Mouse (Mus musculus) spleen, adult 2 months (tissue): ENCODE data around the gene Arhgap9. TPM values are rescaled to one million over a fixed set of nuclear protein-coding genes. Genes with fewer than 3 reads are reported as not detected.

ENCODE experiments used
- DNase-seq, 2 experiments: peaks; one replicate each; pipeline versions ENCODE4 v3.0.0 to v3.0.0-alpha.2; 2012 to 2021; ENCODE audit warnings: low spot score in 2 of 2, low read depth in 1 of 2
- H3K27ac ChIP-seq: fragments of 200-500 bp; 2 replicates; pipeline ENCODE4 v1.5.1; 2012; ENCODE audit warnings: low read length, inconsistent platforms; ENCODE audit not compliant: insufficient read depth
- H3K27me3 ChIP-seq: fragments of 200-500 bp; 2 replicates; pipeline ENCODE4 v1.6.1; 2012; ENCODE audit warnings: mild to moderate bottlenecking, moderate library complexity, low read length, inconsistent platforms; ENCODE audit not compliant: control insufficient read depth, insufficient read depth
- H3K36me3 ChIP-seq: fragments of 200-500 bp; 2 replicates; pipeline ENCODE4 v1.6.1; 2012; ENCODE audit warnings: mild to moderate bottlenecking, low read length, inconsistent platforms; ENCODE audit not compliant: control insufficient read depth, insufficient read depth
- H3K4me1 ChIP-seq: fragments of 200-500 bp; 2 replicates; pipeline ENCODE4 v1.6.1; 2011; ENCODE audit warnings: inconsistent platforms; ENCODE audit not compliant: control insufficient read depth, insufficient read depth, insufficient read length
- H3K4me3 ChIP-seq: fragments of 200-500 bp; 2 replicates; pipeline ENCODE4 v1.5.1; 2011; ENCODE audit warnings: mild to moderate bottlenecking, inconsistent platforms; ENCODE audit not compliant: insufficient read depth, insufficient read length; ENCODE audit errors: extremely low read depth
- CTCF ChIP-seq: fragments of 200-500 bp; IDR thresholded peaks from 2 replicates; pipeline ENCODE4 v1.5.1; 2011; ENCODE audit warnings: mild to moderate bottlenecking, inconsistent platforms; ENCODE audit not compliant: insufficient read depth, insufficient read length, insufficient replicate concordance; ENCODE audit errors: extremely low read depth
- POLR2A ChIP-seq: fragments of 200-500 bp; IDR thresholded peaks from 2 replicates; pipeline ENCODE4 v1.6.1; 2011; ENCODE audit warnings: low read depth, low read length, inconsistent platforms
- WGBS: fragments of 180-500 bp; shearing (Covaris S2); methylation state at CpG from one replicate; pipeline ENCODE4 v1.1.7; 2018; 5-methylcytosine and 5-hydroxymethylcytosine counted together
- polyA plus RNA-seq: library from polyadenylated mRNA; depleted of rRNA; stranded (reverse); fragments of >200 nt; gene quantifications from 2 replicates; pipeline ENCODE4 v1.2.3, GENCODE M21; 2012

The Arhgap9 gene
- polyA plus RNA-seq, 1 experiment = 72.7 TPM

GRCm38 (mm10) chr10:127346173-127346572 lies 24.4 kb downstream of the Arhgap9 start:
- WGBS = 83% methylated on average over 3 of the region's 3 CpGs
- H3K27me3 ChIP-seq = peaks cover 6% of the 10 kb centered on the region; the same call in 1 of the 2 replicates
- DNase-seq = no peak
- no peaks in the 10 kb centered on the region; the same call in 1 of the 2 replicates for H3K4me1 ChIP-seq
- no peak overlapping the region for H3K27ac ChIP-seq
- H3K4me3 ChIP-seq = no peak overlapping the region
- no peaks in the 10 kb centered on the region for H3K36me3 ChIP-seq
- no peak for TF ChIP-seq CTCF
- TF ChIP-seq POLR2A = no peak

- 80% methylated on average over 4 of the region's 4 CpGs for WGBS
- no peak for DNase-seq
- no peak overlapping the region for H3K4me3 ChIP-seq
- H3K36me3 ChIP-seq = no peaks in the 10 kb centered on the region
- H3K4me1 ChIP-seq = no peaks in the 10 kb centered on the region; the same call in 1 of the 2 replicates
- no peaks in the 10 kb centered on the region for H3K27me3 ChIP-seq
- no peak for TF ChIP-seq POLR2A
- TF ChIP-seq CTCF = no peak
- no peak overlapping the region for H3K27ac ChIP-seq
Observed at GRCm38 (mm10) chr10:127348957-127349356, 27.2 kb downstream of the Arhgap9 start.

DNA sequence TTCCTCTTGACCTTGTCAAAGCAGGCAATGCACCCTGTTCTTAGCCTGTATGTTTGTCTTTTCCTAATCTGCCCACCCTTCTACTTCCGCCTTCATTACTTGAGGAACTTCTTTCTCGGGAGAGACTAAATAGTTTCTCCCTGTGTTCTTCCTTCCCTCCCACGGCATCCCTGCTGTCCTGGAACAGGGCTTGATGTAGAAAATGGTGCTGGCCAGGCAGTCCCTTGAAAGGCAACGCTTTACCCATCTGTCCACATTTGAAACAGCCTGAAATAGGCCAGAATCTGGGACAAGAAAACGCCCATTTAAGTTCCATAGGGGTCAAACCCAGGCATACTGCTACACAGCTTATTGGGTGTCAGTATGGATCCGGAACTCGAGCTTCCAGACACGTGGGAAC lies 28.0 kb downstream of the Arhgap9 start:
- no peaks in the 10 kb centered on the region; the same call in 1 of the 2 replicates for H3K4me1 ChIP-seq
- TF ChIP-seq POLR2A = no peak
- TF ChIP-seq CTCF = no peak
- 81% methylated on average over 8 of the region's 8 CpGs for WGBS

DNA sequence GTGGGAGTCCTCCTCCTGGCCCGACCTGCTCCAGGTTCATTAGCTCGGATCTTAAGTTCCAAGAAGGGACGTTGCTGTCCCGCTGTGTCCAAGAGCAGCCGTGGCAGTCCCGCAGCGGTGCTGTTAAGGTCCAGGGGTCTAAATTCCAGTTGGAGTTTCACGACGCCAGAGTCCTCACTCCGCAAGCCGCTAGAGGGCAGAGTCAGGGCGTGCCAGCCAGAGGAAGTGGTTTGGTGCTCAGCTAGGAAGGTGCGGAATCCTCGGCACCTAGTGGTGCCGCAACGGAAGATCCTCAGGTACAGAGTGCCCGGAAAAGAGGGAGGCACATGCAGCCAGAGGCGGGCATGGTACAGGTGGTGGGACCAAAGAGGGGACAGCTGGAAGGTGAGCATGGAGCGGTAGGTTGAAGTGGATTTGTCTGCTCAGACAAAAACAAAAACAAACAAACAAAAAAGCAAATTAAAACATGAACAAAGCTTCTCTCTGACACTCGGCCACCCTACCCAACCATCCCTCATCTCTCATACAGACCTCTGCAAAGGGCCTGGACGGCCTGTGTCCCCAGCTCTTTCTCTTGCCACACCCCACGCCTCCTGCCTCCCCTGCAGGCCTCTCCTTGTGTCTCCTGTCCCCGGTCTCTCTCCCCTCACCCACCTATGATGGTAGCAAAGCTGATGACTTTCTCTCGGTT lies 29.0 kb downstream of the Arhgap9 start:
- no peak for TF ChIP-seq POLR2A
- TF ChIP-seq CTCF = peak; percentile 87
- DNase-seq = peak; percentile 23 to 64
- no peaks in the 10 kb centered on the region for H3K27me3 ChIP-seq

More for the DNA sequence above, 28.0 kb downstream of the Arhgap9 start:
- no peak for DNase-seq
- Histone ChIP-seq H3K27me3 (no peaks in the 10 kb centered on the region), H3K27ac (no peak overlapping the region), H3K4me3 (no peak overlapping the region), H3K36me3 (no peaks in the 10 kb centered on the region)

GRCm38 (mm10) chr10:127351285-127351595 lies 29.5 kb downstream of the Arhgap9 start:
- TF ChIP-seq POLR2A (no peak), CTCF (no peak)
- Histone ChIP-seq H3K27me3 (no peaks in the 10 kb centered on the region), H3K4me3 (no peak overlapping the region), H3K4me1 (no peaks in the 10 kb centered on the region; the same call in 1 of the 2 replicates), H3K27ac (no peak overlapping the region), H3K36me3 (no peaks in the 10 kb centered on the region)
- DNase-seq = no peak
- WGBS = 91% methylated on average over 8 of the region's 8 CpGs

More for the DNA sequence above, 29.0 kb downstream of the Arhgap9 start:
- 14% methylated on average over 24 of the region's 24 CpGs for WGBS
- no peak overlapping the region; the same call in 1 of the 2 replicates for H3K4me3 ChIP-seq
- no peaks in the 10 kb centered on the region for H3K36me3 ChIP-seq
- H3K4me1 ChIP-seq = no peaks in the 10 kb centered on the region; the same call in 1 of the 2 replicates
- no peak overlapping the region for H3K27ac ChIP-seq

DNA sequence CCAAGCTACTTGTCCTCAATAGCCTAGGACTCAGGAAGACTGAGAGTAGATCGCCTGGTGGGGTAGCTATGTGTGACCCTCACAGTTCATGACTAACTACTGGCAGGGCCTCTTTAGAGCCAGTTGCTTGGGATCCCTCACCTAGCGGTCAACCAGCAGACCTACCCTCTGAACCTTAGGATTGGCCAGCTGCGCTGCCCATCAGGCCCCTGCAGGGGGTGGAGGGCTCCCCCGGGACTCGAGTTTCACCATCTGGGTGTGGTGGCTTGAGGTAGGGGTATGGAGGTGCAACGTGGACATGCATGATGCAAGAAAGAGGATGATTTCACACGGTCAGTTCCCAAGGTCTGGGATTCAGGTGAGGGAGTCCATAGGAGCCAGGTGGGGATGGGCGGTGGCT lies 30.0 kb downstream of the Arhgap9 start:
- no peaks in the 10 kb centered on the region for H3K27me3 ChIP-seq
- no peaks in the 10 kb centered on the region for H3K36me3 ChIP-seq
- TF ChIP-seq POLR2A (no peak), CTCF (no peak)
- no peak overlapping the region for H3K4me3 ChIP-seq
- WGBS = 88% methylated on average over 8 of the region's 8 CpGs
- H3K27ac ChIP-seq = no peak overlapping the region
- no peaks in the 10 kb centered on the region; the same call in 1 of the 2 replicates for H3K4me1 ChIP-seq
- no peak for DNase-seq

- TF ChIP-seq POLR2A (no peak), CTCF (no peak)
- H3K4me3 ChIP-seq = no peak overlapping the region
- no peak for DNase-seq
- H3K36me3 ChIP-seq = no peaks in the 10 kb centered on the region
- no peaks in the 10 kb centered on the region; the same call in 1 of the 2 replicates for H3K4me1 ChIP-seq
- H3K27ac ChIP-seq = no peak overlapping the region
- WGBS = 86% methylated on average over 9 of the region's 9 CpGs
- H3K27me3 ChIP-seq = no peaks in the 10 kb centered on the region
Observed at GRCm38 (mm10) chr10:127352187-127352586, 30.4 kb downstream of the Arhgap9 start.
